Mouse (Mus musculus): ENCODE results near the gene Agap1.

The Agap1 gene

DNA sequence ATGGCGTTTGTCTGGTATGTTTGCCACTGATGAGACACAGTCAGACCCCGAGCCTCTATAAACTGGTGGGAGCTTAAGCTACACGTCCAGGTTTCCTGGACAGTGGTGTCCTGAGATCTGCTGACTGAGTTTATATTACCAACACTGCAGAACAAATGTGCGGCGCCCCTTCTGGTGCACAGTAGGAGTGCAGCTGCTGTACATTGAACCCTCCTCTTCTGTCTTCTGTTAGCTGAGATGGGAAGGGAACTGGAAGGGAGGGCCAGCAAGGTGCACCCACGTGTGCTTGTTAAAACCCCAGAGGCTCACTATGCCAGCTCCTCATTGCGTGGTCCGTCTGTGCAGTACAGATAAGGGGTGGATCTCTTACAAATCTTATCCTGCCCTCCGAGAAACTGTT is 389.5 kb downstream of the Agap1 start:
- POLR2A ChIA-PET: interaction anchor here in 3 of 4 experiments (0.6 to 1.5 kb wide), 6 partner anchors 34 to 997 kb away, joined by 3 to 9 read pairs (median 3); no protein-coding TSS in a partner anchor
- CTCF ChIA-PET: interaction anchor here in 3 of 4 experiments (0.7 to 1.5 kb wide), 10 partner anchors 9 to 214 kb away, joined by 3 to 4 read pairs (median 3); no protein-coding TSS in a partner anchor

DNA sequence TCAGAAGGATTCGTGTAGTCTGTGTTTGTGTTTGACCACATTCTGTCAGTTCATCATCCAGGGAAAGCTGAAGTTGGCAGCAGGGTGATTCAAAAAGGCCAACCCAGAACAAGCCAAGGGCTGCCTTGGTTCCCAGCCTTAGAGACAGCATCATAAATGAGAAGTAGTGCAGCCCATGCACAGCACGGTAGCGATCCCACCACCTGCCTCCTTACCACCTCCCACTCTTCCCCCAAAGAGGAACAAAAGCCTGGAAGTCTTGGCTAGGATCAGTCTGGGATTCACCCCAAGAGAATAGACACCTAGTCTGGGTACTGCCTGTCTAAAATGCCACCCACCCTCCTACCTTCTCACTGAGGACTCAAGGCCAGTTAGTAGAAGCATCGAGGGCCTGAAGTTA is 390.9 kb downstream of the Agap1 start:
- CTCF ChIA-PET: interaction anchor here in 1 of 4 experiments (1.5 kb wide), 1 partner anchor 12 kb away, joined by 3 read pairs; no protein-coding TSS in a partner anchor
- POLR2A ChIA-PET: no interaction called here

DNA sequence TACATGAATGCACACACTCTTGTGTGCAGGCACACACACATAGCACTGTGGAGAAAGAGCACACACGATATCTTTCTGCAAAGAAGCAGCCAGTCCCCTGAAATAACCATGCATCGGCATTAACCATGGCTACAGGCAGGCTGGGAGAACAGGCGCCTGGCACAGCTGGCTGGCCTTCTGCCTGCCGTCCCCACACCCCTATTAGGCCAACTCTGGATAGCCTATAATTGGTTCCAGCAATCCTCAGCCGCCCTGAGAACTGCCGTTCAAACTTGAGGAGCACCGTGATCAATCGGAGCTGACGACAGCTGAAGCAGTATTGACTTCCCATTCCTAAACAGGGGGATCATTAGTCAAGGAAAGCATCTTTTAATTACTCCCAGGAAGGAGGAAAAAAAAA is 391.5 kb downstream of the Agap1 start:
- ChIA-PET CTCF (no interaction called here), POLR2A (no interaction called here)

DNA sequence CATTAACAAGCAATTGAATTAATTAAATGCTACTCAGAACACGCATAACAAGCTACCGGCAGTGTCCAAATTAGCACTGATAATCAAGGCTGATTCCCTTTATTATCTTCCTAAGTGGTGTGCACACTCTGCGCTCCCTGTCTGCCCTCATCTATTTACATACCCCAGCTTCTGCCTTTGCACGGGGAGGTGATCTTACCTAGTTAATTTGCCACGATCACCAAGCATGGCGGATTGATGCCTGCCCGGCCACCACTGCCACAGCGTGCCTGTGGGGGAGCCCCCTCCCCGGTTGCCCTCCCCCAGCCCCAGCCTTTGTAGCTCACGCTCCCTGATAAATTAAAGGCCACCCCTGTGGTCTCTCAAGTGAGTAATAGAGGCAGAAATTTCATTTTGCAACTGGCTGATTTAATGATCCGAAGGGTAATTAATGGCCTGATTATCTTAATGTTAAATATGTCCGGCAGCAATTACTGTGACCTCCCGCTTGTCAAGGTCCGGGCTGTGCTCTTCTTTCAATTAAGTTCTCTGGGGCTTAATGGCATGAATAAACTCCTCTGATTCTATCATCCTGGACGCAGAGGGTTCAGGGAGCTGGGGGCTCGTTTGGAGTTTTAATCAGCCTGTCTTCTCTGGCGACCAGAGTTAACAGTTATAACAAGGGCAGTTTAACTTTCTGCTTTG is 393.9 kb downstream of the Agap1 start:
- CTCF ChIA-PET: interaction anchor here in 3 of 4 experiments (0.6 to 2.1 kb wide), 6 partner anchors 10 to 438 kb away, joined by 3 to 6 read pairs (median 4); no protein-coding TSS in a partner anchor
- POLR2A ChIA-PET: interaction anchor here in 1 of 4 experiments (1.0 to 1.1 kb wide), 2 partner anchors 40 to 121 kb away, joined by 3 read pairs; no protein-coding TSS in a partner anchor

DNA sequence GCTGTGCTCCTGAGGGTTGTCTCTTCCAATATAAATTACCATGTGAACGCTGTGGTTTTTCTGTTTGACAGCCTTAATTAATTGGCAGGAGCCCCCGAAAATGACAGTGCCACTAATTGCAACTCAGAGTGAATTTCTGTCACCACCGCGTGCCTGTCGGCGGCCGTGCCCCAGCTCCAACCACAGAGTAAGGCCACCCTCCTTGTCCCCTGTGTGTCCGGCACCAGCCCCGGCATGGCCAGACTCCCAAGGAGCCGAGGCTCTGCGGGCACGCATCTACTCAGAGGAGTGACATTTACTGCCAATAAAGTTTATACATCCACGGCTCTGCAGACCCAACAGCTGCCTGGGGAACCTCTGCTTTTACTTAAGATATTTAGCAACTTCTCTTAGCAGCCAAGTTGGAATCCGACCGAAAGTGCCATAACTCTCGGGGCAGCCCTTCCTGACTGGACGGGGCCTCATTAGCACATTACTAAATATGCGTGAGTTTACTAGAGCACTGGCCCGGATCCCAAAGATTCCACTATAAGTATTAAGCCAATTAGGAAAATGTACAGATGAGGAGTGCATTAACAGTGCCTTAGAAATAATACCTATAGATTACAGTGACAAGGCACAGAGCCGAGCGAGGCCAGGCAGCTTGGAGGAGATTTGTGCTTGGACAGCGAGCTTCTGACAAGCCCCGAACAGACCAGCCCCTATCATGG is 394.7 kb downstream of the Agap1 start:
- CTCF ChIA-PET: interaction anchor here in 2 of 4 experiments (0.6 to 2.1 kb wide), 3 partner anchors 9 to 90 kb away, joined by 4 to 6 read pairs (median 5); no protein-coding TSS in a partner anchor
- POLR2A ChIA-PET: interaction anchor here in 1 of 4 experiments (1.0 to 1.1 kb wide), 3 partner anchors 22 to 121 kb away, joined by 3 to 4 read pairs (median 3); no protein-coding TSS in a partner anchor

DNA sequence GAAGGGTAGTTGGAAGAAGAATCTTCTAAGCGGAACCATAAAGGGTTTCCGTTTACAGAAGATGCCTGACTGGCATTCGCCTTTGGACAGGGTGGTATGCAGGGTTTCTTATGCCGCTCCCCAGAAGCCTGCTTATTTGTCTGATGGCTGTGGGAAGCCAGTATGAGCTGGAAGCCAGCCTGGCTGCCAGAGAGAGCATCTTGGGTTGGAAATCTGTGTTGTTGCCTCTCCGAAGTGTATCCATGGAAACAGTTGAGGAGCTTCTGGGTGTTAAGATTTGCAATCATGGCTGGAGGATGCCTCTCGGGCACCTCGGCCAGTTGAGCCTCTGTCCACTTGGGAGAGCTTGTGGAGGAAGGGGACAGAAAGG is 395.2 kb downstream of the Agap1 start:
- CTCF ChIA-PET: interaction anchor here in 1 of 4 experiments (2.1 kb wide), 1 partner anchor 90 kb away, joined by 6 read pairs; no protein-coding TSS in a partner anchor
- POLR2A ChIA-PET: interaction anchor here in 1 of 4 experiments (1.0 to 1.1 kb wide), 2 partner anchors 21 to 41 kb away, joined by 3 to 4 read pairs; no protein-coding TSS in a partner anchor

DNA sequence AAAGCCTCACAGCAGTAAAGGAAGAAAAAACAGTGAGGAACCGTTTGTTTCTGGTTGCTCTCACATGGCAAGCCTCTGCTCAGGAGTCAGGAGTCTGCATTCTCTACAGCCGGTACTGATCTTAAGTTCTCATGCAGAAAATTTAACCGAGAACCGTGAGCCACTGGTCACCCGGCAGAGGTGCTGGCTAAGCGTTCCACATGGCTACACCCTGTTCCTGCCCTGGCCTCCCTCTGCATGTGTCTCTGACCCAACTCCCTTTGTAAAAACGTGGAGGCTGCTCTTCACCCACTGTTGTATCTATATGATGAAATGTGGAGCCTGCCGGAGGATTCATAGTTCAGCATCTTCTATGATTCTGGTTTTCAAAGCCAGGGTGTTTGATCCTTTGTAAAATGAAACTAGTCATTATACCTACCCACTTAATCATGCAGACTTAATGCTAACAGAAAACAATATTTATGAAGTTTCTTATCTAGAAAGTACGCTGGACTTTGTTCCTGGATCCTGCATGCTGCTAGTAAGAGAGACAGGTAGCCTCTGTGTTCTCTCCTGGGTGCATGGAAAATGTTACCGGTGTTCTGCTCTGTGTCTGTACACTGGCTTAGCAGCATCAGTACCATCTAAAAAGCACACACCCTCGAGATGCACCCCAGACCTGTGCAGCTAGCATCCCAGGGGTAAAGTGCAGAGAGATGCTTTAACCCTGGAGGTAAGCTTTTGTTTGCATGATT is 396.2 kb downstream of the Agap1 start:
- POLR2A ChIA-PET: interaction anchor here in 1 of 4 experiments (1.0 kb wide), 1 partner anchor 20 kb away, joined by 4 read pairs; no protein-coding TSS in a partner anchor
- CTCF ChIA-PET: interaction anchor here in 1 of 4 experiments (1.1 kb wide), 1 partner anchor 89 kb away, joined by 4 read pairs; no protein-coding TSS in a partner anchor

DNA sequence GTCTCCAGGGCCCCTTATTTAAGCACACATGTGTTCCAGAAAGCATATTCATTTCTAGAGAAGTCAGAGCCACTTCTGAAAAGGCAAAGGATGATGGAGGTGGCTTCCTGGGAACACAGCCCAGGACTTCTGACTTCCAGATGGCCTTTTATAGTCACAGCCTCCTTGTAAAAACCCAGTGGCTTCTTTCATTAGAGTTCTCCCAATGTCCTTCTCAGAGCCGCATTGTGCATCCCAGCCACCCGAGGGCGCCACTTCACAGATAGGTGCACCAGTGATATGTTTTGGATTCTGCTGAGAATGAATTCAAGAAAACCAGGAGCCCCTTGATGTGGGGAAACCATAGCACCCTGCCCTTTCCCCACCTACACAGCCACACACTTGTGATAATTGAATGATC is 404.6 kb downstream of the Agap1 start:
- CTCF ChIA-PET: interaction anchor here in 3 of 4 experiments (0.6 to 1.8 kb wide), 11 partner anchors 9 to 289 kb away, joined by 3 to 7 read pairs (median 4); no protein-coding TSS in a partner anchor

DNA sequence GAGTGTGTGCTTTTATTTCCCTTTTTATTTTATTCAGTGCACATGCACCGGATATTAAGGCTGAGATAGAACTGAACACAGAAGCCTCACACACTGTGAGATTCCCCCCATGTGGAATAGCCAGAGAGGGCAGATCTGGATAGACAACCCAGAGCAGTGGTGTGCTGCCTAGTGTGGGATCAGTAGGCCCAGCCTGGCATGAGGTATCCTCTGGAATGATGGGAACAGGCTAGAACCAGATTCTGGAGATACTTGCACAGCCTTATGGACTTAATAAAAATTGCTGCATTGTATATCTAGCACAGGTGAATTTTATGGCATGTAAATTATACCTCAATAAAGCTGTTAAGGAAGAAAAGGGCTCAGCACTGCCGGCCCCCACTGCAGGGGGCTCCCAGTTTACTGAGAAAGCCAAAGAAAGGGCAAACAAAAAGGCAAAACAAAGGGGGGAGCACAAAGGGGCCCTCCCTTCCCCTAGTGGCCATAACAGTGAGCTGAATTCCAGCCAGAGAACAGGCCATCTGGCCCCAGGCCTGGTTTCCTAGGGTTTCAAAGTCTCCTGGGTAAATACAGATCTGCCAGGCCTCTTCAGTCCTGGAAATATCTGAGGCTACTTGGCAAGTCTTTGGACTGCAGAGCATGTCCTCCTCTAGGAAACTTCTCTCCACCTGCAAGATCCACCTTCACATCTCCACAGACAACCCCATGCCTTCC is 405.6 kb downstream of the Agap1 start:
- ChIA-PET POLR2A (interaction anchor here in 1 of 4 experiments (0.7 to 1.3 kb wide), 6 partner anchors 11 to 79 kb away, joined by 3 to 4 read pairs (median 3); no protein-coding TSS in a partner anchor), CTCF (interaction anchor here in 3 of 4 experiments (0.6 to 1.8 kb wide), 11 partner anchors 8 to 738 kb away, joined by 3 to 6 read pairs (median 4); no protein-coding TSS in a partner anchor)

More for the DNA sequence above, 404.6 kb downstream of the Agap1 start:
- POLR2A ChIA-PET: interaction anchor here in 1 of 4 experiments (0.7 to 0.9 kb wide), 4 partner anchors 12 to 80 kb away, joined by 3 to 4 read pairs (median 3); no protein-coding TSS in a partner anchor

DNA sequence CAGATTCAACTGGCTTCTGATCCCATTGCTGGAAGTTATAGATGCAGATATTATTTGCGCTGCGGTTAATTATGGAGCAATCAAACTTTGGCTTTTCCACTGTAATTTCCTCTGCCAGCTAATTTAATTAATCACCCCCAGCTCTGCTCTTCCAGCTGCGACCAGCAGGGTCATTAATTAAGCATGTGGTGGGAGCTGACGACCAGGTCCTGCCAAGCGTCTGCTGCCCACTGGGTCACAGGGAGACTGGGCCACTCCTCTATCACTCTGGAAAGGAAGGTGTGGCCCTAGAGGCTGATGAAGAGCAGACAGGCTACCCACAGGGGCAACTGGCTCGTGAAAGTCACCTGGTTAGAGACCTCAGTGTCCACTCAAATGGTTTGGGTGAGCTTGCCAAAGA is 411.2 kb downstream of the Agap1 start:
- ChIA-PET POLR2A (interaction anchor here in 1 of 4 experiments (0.9 to 1.8 kb wide), 4 partner anchors 9 to 131 kb away, joined by 3 to 5 read pairs (median 4); no protein-coding TSS in a partner anchor), CTCF (interaction anchor here in 2 of 4 experiments (0.5 to 0.9 kb wide), 3 partner anchors 69 to 1116 kb away, joined by 3 to 5 read pairs (median 4); no protein-coding TSS in a partner anchor)

DNA sequence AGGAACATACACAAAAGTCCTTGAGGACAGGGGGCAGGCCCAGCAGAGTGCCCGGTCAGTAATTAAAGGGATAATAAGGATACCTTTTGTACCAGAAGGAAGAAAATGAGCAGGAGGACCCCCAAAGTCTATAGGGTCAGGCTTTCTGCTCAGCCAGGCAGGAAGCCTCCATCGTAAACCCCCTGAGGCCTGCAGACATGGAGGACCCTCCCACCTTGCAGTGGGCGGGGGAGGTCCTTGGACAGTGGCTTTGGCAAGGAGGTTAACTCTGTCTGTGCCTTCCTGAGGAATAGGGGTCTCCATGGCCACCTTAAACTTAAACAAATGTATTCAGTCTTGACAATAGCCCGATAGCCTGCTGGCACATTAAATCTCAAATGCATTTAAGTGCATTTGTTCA is 413.2 kb downstream of the Agap1 start:
- ChIA-PET CTCF (interaction anchor here in 1 of 4 experiments (1.6 kb wide), 1 partner anchor 8 kb away, joined by 3 read pairs; no protein-coding TSS in a partner anchor), POLR2A (no interaction called here)

DNA sequence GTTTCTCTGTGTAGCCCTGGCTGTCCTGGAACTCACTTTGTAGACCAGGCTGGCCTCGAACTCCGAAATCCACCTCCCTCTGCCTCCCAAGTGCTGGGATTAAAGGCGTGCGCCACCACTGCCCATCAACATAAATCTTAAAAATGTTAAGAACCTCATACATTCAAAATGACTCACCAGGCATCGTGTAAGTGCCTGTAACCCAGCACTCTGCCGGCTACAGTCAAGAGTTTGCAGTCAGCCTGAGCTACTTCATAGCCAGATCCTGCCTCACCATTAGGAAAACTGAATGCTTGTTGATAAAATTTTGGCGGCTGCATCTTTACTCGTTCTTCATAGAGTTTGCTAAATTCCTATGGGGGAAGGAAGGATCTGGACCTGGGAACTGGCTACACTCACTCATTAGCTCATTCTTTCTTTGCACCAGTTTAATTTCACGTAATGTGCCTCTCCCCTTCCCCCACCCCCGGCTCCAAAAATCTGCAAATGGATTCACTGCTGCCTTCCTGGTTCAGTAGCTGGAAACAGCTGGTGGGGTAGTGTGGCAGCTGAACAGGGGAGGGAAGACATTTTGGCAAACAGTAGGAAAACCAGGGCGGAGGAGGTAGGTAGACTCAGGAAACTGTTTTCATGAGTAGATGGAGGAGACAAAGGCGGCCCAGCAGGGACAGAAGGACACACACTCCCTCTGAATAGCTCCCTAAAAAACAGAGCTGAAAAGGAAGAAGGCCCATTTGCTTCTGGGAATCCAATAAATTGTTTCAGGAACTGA is 415.7 kb downstream of the Agap1 start:
- ChIA-PET CTCF (interaction anchor here in 3 of 4 experiments (0.7 to 1.7 kb wide), 8 partner anchors 10 to 224 kb away, joined by 3 to 6 read pairs (median 4); no protein-coding TSS in a partner anchor), POLR2A (interaction anchor here in 2 of 4 experiments (0.7 to 1.3 kb wide), 11 partner anchors 9 to 72 kb away, joined by 3 to 6 read pairs (median 4); partner anchors contain the start of gene Gbx2 (in 2 of the 2))

DNA sequence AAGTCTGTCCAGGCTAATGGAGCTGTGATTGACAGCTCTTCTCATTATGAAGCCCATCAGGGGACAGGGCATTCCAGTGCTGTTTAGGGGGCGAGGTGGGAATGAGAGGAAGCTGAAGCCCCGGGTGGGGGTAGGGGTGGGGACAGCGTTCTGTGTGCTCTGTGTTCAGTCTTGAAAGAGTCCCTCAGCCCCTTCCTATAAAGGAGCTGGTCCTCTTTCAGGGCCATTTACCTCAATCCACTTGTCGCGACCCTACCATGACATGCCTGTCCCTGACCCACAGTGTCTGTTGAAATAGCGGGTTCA is 416.3 kb downstream of the Agap1 start:
- ChIA-PET POLR2A (interaction anchor here in 2 of 4 experiments (0.7 to 1.3 kb wide), 11 partner anchors 9 to 71 kb away, joined by 3 to 6 read pairs (median 4); partner anchors contain the start of gene Gbx2 (in 2 of the 2)), CTCF (interaction anchor here in 3 of 4 experiments (0.5 to 1.7 kb wide), 9 partner anchors 11 to 717 kb away, joined by 3 to 6 read pairs (median 3); no protein-coding TSS in a partner anchor)

DNA sequence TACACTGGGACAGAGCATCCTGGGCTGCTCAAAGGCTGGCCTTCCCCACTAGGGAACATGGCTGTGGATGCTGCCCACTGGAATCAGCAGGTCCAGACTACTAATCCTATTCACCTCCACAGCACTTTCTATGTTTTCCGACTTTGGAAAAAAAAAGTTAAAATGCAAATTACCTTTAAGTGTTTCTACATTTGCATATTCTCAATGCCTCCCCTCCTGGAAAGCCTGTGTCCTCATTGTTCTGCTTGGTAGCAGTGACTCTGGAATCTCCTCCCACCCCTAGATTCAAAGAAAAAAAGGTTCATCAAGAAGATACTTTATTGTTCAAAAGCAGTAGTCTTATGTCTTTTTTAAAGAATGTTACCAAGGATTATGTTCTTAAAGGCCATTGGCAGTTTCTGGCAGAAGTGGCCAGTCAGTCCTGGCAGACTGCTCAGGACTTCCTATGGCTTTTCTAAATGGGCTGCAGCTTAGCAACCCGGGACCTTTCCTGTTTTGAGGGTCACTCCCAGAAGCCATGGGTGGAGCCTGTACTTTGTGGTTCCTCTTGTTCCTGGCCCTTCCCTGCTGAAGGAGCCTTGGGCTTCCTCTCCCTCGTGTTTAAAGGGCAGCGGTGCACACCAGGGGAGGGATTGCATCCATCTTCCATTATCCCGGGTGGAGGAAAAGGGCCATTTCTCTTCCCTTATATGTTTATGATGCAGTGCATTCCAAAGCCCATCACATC is 421.9 kb downstream of the Agap1 start:
- CTCF ChIA-PET: interaction anchor here (0.6 to 1.5 kb wide), 6 partner anchors 12 to 1172 kb away, joined by 3 to 6 read pairs (median 4); no protein-coding TSS in a partner anchor
- POLR2A ChIA-PET: interaction anchor here (0.5 to 2.5 kb wide), 6 partner anchors 13 to 66 kb away, joined by 3 to 8 read pairs (median 5); partner anchors contain the start of gene Gbx2 (in 1 of the 4)

DNA sequence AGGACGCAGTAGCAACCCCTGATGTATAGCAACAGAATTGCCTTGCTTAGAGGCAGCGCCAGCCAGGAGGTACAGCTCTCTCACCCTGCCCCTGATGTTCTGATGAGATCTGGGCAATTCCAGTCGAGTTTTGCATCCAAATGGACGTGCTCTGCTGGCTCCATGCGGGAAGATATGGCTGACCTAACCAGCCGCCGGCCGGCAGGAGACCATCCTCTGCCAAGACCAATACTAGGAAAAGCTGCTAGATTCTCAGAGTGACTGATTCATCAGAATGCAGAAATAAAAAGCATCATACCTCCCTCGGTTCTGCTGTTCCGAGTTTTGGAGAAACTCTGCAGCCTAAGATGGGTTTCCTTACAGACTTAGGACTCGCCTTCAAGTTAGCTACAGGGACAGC is 423.9 kb downstream of the Agap1 start:
- POLR2A ChIA-PET: interaction anchor here in 3 of 4 experiments (0.5 to 1.6 kb wide), 9 partner anchors 10 to 498 kb away, joined by 3 to 9 read pairs (median 4); no protein-coding TSS in a partner anchor
- CTCF ChIA-PET: interaction anchor here in 3 of 4 experiments (0.5 to 1.6 kb wide), 3 partner anchors 61 to 261 kb away, joined by 3 to 9 read pairs (median 3); no protein-coding TSS in a partner anchor

DNA sequence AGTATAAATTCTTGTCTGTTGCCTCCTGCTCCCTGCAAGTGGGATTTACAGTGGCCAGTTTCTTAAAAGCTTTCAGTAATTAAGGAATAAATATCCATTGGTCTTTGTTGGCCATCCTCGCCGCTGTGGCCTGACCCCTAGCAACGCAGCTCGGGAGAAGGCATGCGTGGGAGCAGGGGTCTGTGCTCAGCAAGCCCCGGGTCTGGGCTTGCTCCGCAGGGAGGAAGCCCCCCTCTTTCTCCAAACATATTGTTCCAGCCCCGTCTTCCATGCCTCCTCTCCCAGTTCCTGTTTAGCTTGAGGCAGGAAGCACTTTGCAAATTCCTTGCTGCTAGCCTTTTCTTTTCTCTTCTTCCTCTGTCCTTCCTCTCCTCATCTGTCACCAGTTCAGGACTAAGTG is 425.6 kb downstream of the Agap1 start:
- CTCF ChIA-PET: no interaction called here
- POLR2A ChIA-PET: interaction anchor here in 1 of 4 experiments (0.6 to 2.5 kb wide), 3 partner anchors 9 to 368 kb away, joined by 5 to 6 read pairs (median 5); no protein-coding TSS in a partner anchor

Data from embryonic stem cell, embryonic (primary cell).